Mouse (Mus musculus): ENCODE measurements around the gene Dpm1.
A peak's percentile ranks its signal among the peaks of the same experiment; 100 is the strongest.

Gene Dpm1

GRCm38 (mm10) chr2:168230026-168230728 is at the start of gene Dpm1, which contains the start of the genes Gm20716 and Mocs3:
Gene Dpm1 (minus strand): TSS chr2:168230591.
Gene Gm20716 (minus strand): TSS chr2:168230364.
Gene Mocs3 (plus strand): TSS chr2:168230622.
- peak; percentile 80 to 91 for DNase-seq (ENCODE audit: low spot score in 2 of 2)

DNA sequence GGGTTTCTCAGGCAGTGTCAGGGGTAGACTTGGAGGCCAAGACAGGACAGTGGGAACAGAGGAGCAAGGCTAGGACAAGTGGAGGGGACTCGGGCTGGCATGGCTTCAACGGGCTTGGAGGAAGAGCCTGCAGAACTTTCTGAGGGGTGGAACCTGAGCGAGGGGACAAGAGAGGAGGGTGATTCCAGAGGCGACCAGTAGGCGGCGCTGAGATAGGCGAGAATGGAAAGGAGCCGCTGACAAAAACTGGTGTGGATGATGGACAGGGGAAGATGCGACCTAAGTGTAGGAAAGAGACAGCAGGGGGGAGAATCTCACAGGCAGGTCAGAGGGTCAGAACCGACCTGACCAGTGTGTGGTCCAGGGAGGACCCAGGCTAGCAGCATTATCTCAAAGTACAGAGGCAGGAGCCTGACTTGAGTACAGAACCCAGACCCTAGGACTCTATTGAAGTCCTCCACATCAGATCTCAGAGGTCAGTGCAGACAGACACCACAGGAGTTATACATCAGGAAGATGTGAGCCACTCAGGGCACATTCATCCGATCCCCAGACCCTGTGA is 44.1 kb upstream of the Dpm1 start:
- peak; percentile 68 to 90 for DNase-seq (ENCODE audit: low spot score in 2 of 2)

DNA sequence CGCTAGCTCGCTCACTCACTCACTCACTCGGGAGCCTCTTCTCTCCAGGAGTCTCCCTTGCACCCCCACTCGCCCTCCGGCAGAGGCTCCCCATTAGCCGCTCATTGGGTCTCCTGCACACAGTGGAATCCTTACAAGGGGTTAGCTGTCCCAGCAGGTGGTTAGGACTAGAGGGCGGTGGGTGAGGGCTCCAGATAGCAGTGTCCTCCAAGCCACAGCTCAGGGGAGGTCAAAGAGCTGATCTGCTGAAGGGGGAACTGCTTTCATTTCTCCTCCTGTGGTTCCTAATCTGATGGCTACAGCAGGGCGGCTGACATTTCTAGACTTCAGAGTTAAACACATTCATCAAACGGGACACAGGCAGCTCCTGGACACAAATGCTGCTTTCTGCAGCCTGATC is 43.0 kb upstream of the Dpm1 start:
- DNase-seq (ENCODE audit: low spot score in 2 of 2), result no peak

GRCm38 (mm10) chr2:168268033-168268432 is 37.6 kb upstream of the Dpm1 start:
- DNase-seq (ENCODE audit: low spot score in 2 of 2), result no peak

- no peak for DNase-seq (ENCODE audit: low spot score in 2 of 2)
Measured at GRCm38 (mm10) chr2:168260900-168261299, 30.5 kb upstream of the Dpm1 start.

DNA sequence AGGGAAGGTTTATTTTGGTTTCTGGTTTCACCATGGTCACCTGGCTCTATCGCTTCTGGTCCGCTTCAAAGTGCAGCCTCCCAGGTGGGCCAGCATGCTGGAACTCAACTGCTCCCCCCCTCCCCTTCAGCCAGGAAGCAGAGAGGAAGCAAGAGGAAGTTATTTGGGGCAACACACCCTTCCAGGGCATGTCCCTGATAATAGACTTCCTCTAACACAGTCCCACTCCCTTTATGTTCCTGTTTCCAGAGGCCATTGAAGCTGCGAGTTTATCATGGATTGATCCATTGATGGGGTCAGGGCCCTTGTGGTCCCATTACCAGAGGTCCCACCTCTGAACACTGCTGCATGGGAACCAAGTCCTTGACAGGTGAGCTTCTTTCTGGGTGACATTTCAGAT is 29.7 kb upstream of the Dpm1 start:
- DNase-seq (ENCODE audit: low spot score in 2 of 2), result no peak

GRCm38 (mm10) chr2:168259046-168259445 is 28.7 kb upstream of the Dpm1 start:
- DNase-seq (ENCODE audit: low spot score in 2 of 2), result no peak

GRCm38 (mm10) chr2:168257188-168257587 is 26.8 kb upstream of the Dpm1 start:
- no peak for DNase-seq (ENCODE audit: low spot score in 2 of 2)

GRCm38 (mm10) chr2:168256506-168256905 is 26.1 kb upstream of the Dpm1 start:
- DNase-seq (ENCODE audit: low spot score in 2 of 2), result no peak

DNA sequence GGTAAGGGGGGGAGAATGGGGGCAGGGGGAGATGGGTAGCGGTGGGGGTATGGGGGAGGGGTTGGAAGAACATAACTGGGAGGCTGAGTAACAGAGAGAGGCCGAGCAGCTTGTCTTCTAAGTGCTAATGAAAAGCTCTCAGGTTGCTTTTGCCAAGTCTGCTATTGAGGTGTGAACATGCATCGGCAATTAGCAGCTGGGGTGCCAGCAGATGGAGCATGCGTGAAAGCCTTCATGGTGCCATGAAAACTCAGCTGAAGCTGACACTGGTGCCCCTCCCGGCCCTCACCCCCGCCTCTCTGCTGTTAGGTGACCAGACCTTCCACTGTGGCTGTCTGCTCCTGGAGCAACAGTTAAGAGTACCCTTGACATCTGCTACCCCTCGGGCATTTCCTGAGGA is 23.4 kb upstream of the Dpm1 start:
- DNase-seq (ENCODE audit: low spot score in 2 of 2), result no peak

- no peak for DNase-seq (ENCODE audit: low spot score in 2 of 2)
Measured at GRCm38 (mm10) chr2:168252639-168253292, 22.4 kb upstream of the Dpm1 start.

- DNase-seq (ENCODE audit: low spot score in 2 of 2), result peak; percentile 81 to 93
Measured at GRCm38 (mm10) chr2:168250270-168250669, 19.9 kb upstream of the Dpm1 start.

GRCm38 (mm10) chr2:168248856-168249245 is 18.5 kb upstream of the Dpm1 start:
- no peak for DNase-seq (ENCODE audit: low spot score in 2 of 2)

GRCm38 (mm10) chr2:168248167-168248855 is 17.9 kb upstream of the Dpm1 start:
- DNase-seq (ENCODE audit: low spot score in 2 of 2), result no peak

DNA sequence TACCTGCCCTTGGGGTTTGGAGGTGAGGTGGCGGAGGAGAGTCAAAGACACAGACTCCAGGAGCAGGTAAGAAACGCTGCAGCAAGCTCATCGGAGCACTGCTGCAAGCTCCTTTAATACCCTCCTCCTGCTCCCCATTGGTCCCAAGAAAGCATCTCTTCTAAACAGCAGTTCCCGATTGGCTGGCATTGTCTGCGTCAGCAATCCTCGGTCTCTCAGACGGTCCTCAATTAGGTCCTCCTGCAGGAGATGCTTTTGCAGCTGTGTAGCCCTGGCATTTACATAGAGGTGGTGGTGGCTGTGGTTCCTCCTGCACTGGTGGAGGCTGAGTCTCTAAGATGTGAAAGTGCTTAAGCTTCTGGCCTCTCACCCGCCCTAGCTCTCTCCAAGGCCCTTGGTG is 15.2 kb upstream of the Dpm1 start:
- no peak for DNase-seq (ENCODE audit: low spot score in 2 of 2)

DNA sequence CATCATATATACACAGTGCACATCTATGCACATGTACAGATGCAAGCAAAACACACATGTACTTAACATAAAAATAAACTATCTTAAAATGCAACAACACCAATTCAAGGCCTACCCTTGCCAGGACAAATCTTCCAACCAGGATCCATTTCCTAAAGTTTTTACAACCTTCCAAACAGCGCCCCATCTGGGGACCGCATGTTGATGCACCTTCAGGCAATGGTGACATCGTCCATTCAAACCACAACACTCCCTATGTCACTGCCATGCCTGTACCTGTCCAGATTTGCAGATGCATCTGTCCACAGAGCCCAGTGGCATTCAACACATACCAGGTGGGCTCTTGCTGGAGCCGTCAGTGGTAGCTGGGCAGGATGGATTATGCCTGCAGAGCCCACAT is 12.9 kb upstream of the Dpm1 start:
- DNase-seq (ENCODE audit: low spot score in 2 of 2), result no peak

- no peak for DNase-seq (ENCODE audit: low spot score in 2 of 2)
Measured at GRCm38 (mm10) chr2:168242841-168243240, 12.4 kb upstream of the Dpm1 start.

DNA sequence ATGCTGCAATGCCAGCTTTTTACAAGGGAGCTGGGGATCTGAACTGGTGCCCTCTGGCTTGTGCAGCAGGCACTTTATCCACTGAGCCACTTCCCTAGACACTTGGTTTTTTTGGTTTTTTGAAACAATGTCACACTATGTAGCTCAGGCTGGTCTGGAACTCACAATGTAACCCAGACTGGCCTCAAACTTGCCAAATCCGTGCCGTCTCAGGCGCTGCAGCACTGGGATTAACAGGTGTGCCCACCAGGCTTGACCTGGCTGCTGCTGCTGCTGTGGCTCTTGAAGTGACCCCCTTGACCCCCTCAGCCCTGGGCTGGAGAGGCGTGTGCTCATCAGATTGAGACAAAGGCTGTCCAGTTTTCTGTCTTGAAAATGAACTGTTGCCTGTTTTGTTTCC is 7.9 kb upstream of the Dpm1 start:
- DNase-seq (ENCODE audit: low spot score in 2 of 2), result no peak

GRCm38 (mm10) chr2:168233286-168233685 is 2.9 kb upstream of the Dpm1 start:
- DNase-seq (ENCODE audit: low spot score in 2 of 2), result no peak

DNA sequence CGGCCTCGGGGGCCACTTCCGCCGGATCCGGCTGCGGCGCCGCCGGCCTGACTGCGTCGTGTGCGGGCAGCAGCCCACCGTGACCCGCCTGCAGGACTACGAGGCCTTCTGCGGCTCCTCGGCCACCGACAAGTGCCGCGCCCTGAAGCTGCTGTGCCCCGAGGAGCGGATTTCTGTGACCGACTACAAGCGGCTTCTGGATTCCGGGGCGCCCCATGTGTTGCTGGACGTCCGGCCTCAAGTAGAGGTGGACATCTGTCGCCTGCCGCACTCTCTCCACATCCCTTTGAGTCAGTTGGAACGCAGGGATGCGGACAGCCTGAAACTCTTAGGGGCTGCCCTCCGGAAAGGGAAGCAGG is 1.1 kb upstream of the Dpm1 start:
- peak in 1 of 2 experiments; percentile 66 for DNase-seq (ENCODE audit: low spot score in 2 of 2)

DNA sequence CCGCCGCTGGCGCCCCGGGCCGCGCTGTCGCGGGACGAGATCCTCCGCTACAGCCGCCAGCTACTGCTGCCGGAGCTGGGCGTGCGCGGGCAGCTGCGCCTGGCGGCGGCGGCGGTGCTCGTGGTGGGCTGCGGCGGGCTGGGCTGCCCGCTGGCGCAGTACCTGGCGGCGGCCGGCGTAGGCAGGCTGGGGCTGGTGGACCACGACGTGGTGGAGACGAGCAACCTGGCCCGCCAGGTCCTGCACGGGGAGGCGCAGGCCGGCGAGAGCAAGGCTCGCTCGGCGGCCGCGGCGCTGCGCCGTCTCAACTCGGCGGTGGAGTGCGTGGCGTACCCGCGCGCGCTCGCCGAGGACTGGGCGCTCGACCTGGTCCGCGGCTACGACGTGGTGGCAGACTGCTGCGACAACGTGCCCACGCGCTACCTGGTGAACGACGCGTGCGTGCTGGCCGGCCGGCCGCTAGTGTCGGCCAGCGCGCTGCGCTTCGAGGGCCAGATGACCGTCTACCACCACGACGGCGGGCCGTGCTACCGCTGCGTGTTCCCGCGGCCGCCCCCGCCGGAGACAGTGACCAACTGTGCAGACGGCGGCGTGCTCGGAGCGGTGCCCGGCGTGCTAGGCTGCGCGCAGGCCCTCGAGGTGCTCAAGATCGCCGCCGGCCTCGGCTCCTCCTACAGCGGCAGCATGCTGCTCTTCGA is 531 bp upstream of the Dpm1 start:
- peak; percentile 32 to 69 for DNase-seq (ENCODE audit: low spot score in 2 of 2)

All from spleen, postnatal 4 days (tissue).